Mouse (Mus musculus) 3134 (cell line): ENCODE measurements around the gene Atxn7l1.

Experiments
- DNase-seq: peaks from one replicate; pipeline ENCODE4 v3.0.0-alpha.2; 2011; ENCODE audit warnings: low spot score; ENCODE audit not compliant: insufficient read length; ENCODE audit errors: extremely low read depth

The Atxn7l1 gene

GRCm38 (mm10) chr12:33220509-33221051, 73.1 kb downstream of the Atxn7l1 start:
- no peak for DNase-seq

- DNase-seq = peak; percentile 32
Observed at GRCm38 (mm10) chr12:33222187-33222586, 74.7 kb downstream of the Atxn7l1 start.

GRCm38 (mm10) chr12:33225117-33225541, 77.6 kb downstream of the Atxn7l1 start:
- no peak for DNase-seq

- DNase-seq = no peak
Observed at GRCm38 (mm10) chr12:33225978-33226377, 78.5 kb downstream of the Atxn7l1 start.

- DNase-seq = no peak
Observed at GRCm38 (mm10) chr12:33226596-33226995, 79.1 kb downstream of the Atxn7l1 start.

GRCm38 (mm10) chr12:33235314-33235713, 87.8 kb downstream of the Atxn7l1 start:
- DNase-seq = no peak

GRCm38 (mm10) chr12:33235771-33236323, 88.4 kb downstream of the Atxn7l1 start:
- peak; percentile 80 for DNase-seq

GRCm38 (mm10) chr12:33236344-33237049, 89.0 kb downstream of the Atxn7l1 start:
- peak; percentile 20 for DNase-seq

GRCm38 (mm10) chr12:33237108-33237507, 89.6 kb downstream of the Atxn7l1 start:
- DNase-seq = no peak

- DNase-seq = no peak
Observed at GRCm38 (mm10) chr12:33242679-33243078, 95.2 kb downstream of the Atxn7l1 start.

- DNase-seq = no peak
Observed at GRCm38 (mm10) chr12:33244132-33244875, 96.8 kb downstream of the Atxn7l1 start.

- peak; percentile 54 for DNase-seq
Observed at GRCm38 (mm10) chr12:33245455-33245854, 98.0 kb downstream of the Atxn7l1 start.

- no peak for DNase-seq
Observed at GRCm38 (mm10) chr12:33246878-33247277, 99.4 kb downstream of the Atxn7l1 start.

- no peak for DNase-seq
Observed at GRCm38 (mm10) chr12:33250197-33250596, 102.7 kb downstream of the Atxn7l1 start.

GRCm38 (mm10) chr12:33251399-33251798, 103.9 kb downstream of the Atxn7l1 start:
- no peak for DNase-seq

GRCm38 (mm10) chr12:33252621-33253020, 105.1 kb downstream of the Atxn7l1 start:
- no peak for DNase-seq

GRCm38 (mm10) chr12:33253206-33253605, 105.7 kb downstream of the Atxn7l1 start:
- no peak for DNase-seq

- DNase-seq = no peak
Observed at GRCm38 (mm10) chr12:33255256-33255655, 107.8 kb downstream of the Atxn7l1 start.

GRCm38 (mm10) chr12:33256426-33256825, 108.9 kb downstream of the Atxn7l1 start:
- no peak for DNase-seq

GRCm38 (mm10) chr12:33258995-33259529, 111.6 kb downstream of the Atxn7l1 start:
- no peak for DNase-seq

GRCm38 (mm10) chr12:33260575-33260974, 113.1 kb downstream of the Atxn7l1 start:
- DNase-seq = no peak
